Mouse (Mus musculus): ENCODE results near the gene Prrg2. TPM values are rescaled to one million over a fixed set of nuclear protein-coding genes. Genes with fewer than 3 reads are reported as not detected.

The Prrg2 gene
- total RNA-seq, 2 experiments from 2014 or later = 5.4 to 7.4 TPM

GRCm38 (mm10) chr7:45067190-45067999, 4.9 kb upstream of the Prrg2 start:
- intact Hi-C loops (cut with DNase I) = no loop called here
- no peak for DNase-seq (ENCODE audit: low spot score in 2 of 2)

GRCm38 (mm10) chr7:45061532-45062075, 873 bp downstream of the Prrg2 start:
- DNase-seq (ENCODE audit: low spot score in 2 of 2) = no peak
- intact Hi-C loops (cut with DNase I) = no loop called here

- no peak for DNase-seq (ENCODE audit: low spot score in 2 of 2)
- intact Hi-C loops (cut with DNase I) = no loop called here
Observed at GRCm38 (mm10) chr7:45060632-45061122, 1.8 kb downstream of the Prrg2 start.

GRCm38 (mm10) chr7:45058607-45059571, 3.6 kb downstream of the Prrg2 start:
- no peak for DNase-seq (ENCODE audit: low spot score in 2 of 2)
- intact Hi-C loops (cut with DNase I) = no loop called here

GRCm38 (mm10) chr7:45056972-45057348, 5.5 kb downstream of the Prrg2 start:
- no peak for DNase-seq (ENCODE audit: low spot score in 2 of 2)

GRCm38 (mm10) chr7:45056329-45056971, 6.0 kb downstream of the Prrg2 start:
- DNase-seq (ENCODE audit: low spot score in 2 of 2) = no peak
- intact Hi-C loops (cut with DNase I) = no loop called here

More at GRCm38 (mm10) chr7:45056972-45057348, 5.5 kb downstream of the Prrg2 start:
- intact Hi-C loops (cut with DNase I) = no loop called here

- DNase-seq (ENCODE audit: low spot score in 2 of 2) = peak; percentile 90 to 91
- intact Hi-C loops (cut with DNase I) = loop anchor here (5.0 kb wide), 2 partner anchors 37 to 72 kb away; partner anchors contain the start of genes Rras and Scaf1
Observed at GRCm38 (mm10) chr7:45053931-45054510, 8.5 kb downstream of the Prrg2 start.

GRCm38 (mm10) chr7:45053117-45053930, 9.2 kb downstream of the Prrg2 start:
- DNase-seq (ENCODE audit: low spot score in 2 of 2) = peak; percentile 78 to 81
- intact Hi-C loops (cut with DNase I) = loop anchor here (5.0 kb wide), 2 partner anchors 36 to 71 kb away; partner anchors contain the start of genes Rras and Scaf1

- DNase-seq (ENCODE audit: low spot score in 2 of 2) = no peak
- intact Hi-C loops (cut with DNase I) = loop anchor here (5.0 kb wide), 2 partner anchors 35 to 70 kb away; partner anchors contain the start of genes Rras and Scaf1
Observed at GRCm38 (mm10) chr7:45052862-45053116, 9.7 kb downstream of the Prrg2 start, which contains the start of gene Prr12. Gene Prr12 (minus strand): TSS chr7:45052881.

- DNase-seq (ENCODE audit: low spot score in 2 of 2) = peak; percentile 55 to 62
- intact Hi-C loops (cut with DNase I) = loop anchor here (5.0 kb wide), 2 partner anchors 35 to 70 kb away; partner anchors contain the start of genes Rras and Scaf1
Observed at GRCm38 (mm10) chr7:45052181-45052861, 10.2 kb downstream of the Prrg2 start.

- DNase-seq (ENCODE audit: low spot score in 2 of 2) = no peak
- intact Hi-C loops (cut with DNase I) = loop anchor here (5.0 kb wide), 2 partner anchors 34 to 69 kb away; partner anchors contain the start of genes Rras and Scaf1
Observed at GRCm38 (mm10) chr7:45051601-45051974, 10.9 kb downstream of the Prrg2 start.

GRCm38 (mm10) chr7:45050945-45051600, 11.4 kb downstream of the Prrg2 start:
- peak; percentile 56 to 62 for DNase-seq (ENCODE audit: low spot score in 2 of 2)
- intact Hi-C loops (cut with DNase I) = loop anchor here (5.0 kb wide), 2 partner anchors 34 to 69 kb away; partner anchors contain the start of genes Rras and Scaf1

- no peak for DNase-seq (ENCODE audit: low spot score in 2 of 2)
- intact Hi-C loops (cut with DNase I) = no loop called here
Observed at GRCm38 (mm10) chr7:45048923-45049657, 13.4 kb downstream of the Prrg2 start.

GRCm38 (mm10) chr7:45048001-45048890, 14.2 kb downstream of the Prrg2 start:
- intact Hi-C loops (cut with DNase I) = no loop called here
- DNase-seq (ENCODE audit: low spot score in 2 of 2) = no peak

GRCm38 (mm10) chr7:45047491-45047890, 15.0 kb downstream of the Prrg2 start:
- no peak for DNase-seq (ENCODE audit: low spot score in 2 of 2)
- intact Hi-C loops (cut with DNase I) = no loop called here

All from left cerebral cortex, postnatal 36 days (tissue).